Mouse (Mus musculus) heart, embryonic 12.5 days (tissue): ENCODE measurements around the gene Mmp7. TPM values are rescaled to one million over a fixed set of nuclear protein-coding genes. Genes with fewer than 3 reads are reported as not detected.

Source experiments
- ATAC-seq: fragments of 200-750 bp; cut with Nextera tagmentation; 2 replicates; pipeline ENCODE4 v1.8.0; 2017; ENCODE audit warnings: moderate TSS enrichment, moderate library complexity; ENCODE audit not compliant: insufficient number of reproducible peaks, low FRiP score
- H3K27ac ChIP-seq: fragments of 300-500 bp; sonication (generic); 2 replicates; pipeline ENCODE4 v1.5.1; 2016; ENCODE audit warnings: mild to moderate bottlenecking, moderate library complexity; ENCODE audit not compliant: poor library complexity, severe bottlenecking
- H3K27me3 ChIP-seq: fragments of 300-500 bp; sonication (generic); replicated peaks from 2 replicates; pipeline ENCODE4 v1.6.1; 2016; ENCODE audit warnings: mild to moderate bottlenecking, moderate library complexity
- H3K36me3 ChIP-seq: fragments of 300-500 bp; sonication (generic); 2 replicates; pipeline ENCODE4 v1.6.1; 2016; ENCODE audit warnings: mild to moderate bottlenecking, moderate library complexity
- H3K4me1 ChIP-seq: fragments of 300-500 bp; sonication (generic); replicated peaks from 2 replicates; pipeline ENCODE4 v1.6.1; 2016; ENCODE audit warnings: mild to moderate bottlenecking
- H3K4me2 ChIP-seq: fragments of 300-500 bp; sonication (generic); 2 replicates; pipeline ENCODE4 v1.6.1; 2016; ENCODE audit warnings: mild to moderate bottlenecking, moderate library complexity
- H3K4me3 ChIP-seq: fragments of 300-500 bp; sonication (generic); 2 replicates; pipeline ENCODE4 v1.5.1; 2016; ENCODE audit warnings: mild to moderate bottlenecking
- H3K9ac ChIP-seq: fragments of 300-500 bp; sonication (generic); 2 replicates; pipeline ENCODE4 v1.6.1; 2016; ENCODE audit warnings: mild to moderate bottlenecking, moderate library complexity
- H3K9me3 ChIP-seq: fragments of 300-500 bp; sonication (generic); replicated peaks from 2 replicates; pipeline ENCODE4 v1.6.1; 2016; ENCODE audit warnings: mild to moderate bottlenecking, moderate library complexity
- WGBS: fragments of 180-500 bp; shearing (Covaris S2); methylation state at CpG from one replicate; pipeline ENCODE4 v1.1.7; 2016; 5-methylcytosine and 5-hydroxymethylcytosine counted together
- polyA plus RNA-seq: library from polyadenylated mRNA; unstranded; fragments of >200 nt; fragmentation: Nextera tagmentation; extraction: Ambion mirVana; gene quantifications from 2 replicates; pipeline ENCODE4 v1.2.1, GENCODE M21; 2016

The Mmp7 gene
- not detected in 2 replicates for polyA plus RNA-seq

DNA sequence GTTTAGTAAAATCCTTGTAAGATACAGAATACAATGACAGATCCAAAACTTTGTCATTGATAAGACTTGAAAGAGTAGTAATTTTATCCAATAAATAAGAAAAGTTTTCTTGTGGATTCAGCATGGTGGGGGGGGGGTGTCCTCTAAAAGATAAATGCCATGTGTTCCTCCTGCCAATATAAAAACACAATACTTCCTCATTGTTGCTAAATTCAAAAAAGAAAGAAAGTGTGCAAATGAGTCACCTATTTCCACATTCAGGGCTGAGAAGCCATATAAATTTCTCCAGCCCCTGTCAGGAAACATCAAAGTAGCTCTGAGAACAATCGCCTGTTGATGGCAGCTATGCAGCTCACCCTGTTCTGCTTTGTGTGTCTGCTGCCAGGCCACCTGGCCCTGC lies at the start of gene Mmp7:
Mmp7 (plus strand) TSS at position 301 of the 400 bp plus-strand sequence.
- 69% methylated on average over 1 of the region's 1 CpGs for WGBS
- Histone ChIP-seq H3K4me1 (no peaks in the 10 kb centered on the region), H3K4me2 (no peak within 1 kb of the TSS), H3K9ac (no peak within 1 kb of the TSS), H3K36me3 (no peaks in the 10 kb centered on the region), H3K27ac (no peak within 1 kb of the TSS), H3K4me3 (no peak within 1 kb of the TSS), H3K9me3 (no peaks in the 10 kb centered on the region), H3K27me3 (no peaks in the 10 kb centered on the region)
- ATAC-seq, result no peak

DNA sequence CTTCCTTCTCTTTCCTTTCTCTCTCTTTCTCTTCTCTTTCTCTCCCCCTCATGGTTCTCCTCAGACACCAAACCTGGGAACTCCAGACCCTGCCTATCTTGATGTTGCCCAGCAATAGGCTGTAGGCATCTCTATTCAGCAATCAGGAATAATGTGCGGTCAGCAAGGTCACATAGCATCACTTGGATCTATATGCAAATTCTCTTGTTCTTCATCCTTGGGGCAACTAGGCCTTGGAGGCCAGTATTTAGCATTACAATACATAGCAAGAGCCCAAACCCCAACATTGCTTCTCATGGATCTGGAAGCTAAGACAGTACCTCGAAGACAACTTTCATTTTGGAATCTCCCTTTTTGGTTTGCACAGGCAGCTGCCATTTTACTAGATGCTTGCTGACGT lies 44.0 kb upstream of the Mmp7 start:
- 82% methylated on average over 3 of the region's 3 CpGs for WGBS
- Histone ChIP-seq H3K4me2 (no peak overlapping the region), H3K4me1 (no peaks in the 10 kb centered on the region), H3K36me3 (no peaks in the 10 kb centered on the region), H3K27ac (no peak overlapping the region), H3K9me3 (no peaks in the 10 kb centered on the region), H3K9ac (no peak overlapping the region), H3K27me3 (no peaks in the 10 kb centered on the region), H3K4me3 (no peak overlapping the region)
- ATAC-seq, result no peak

DNA sequence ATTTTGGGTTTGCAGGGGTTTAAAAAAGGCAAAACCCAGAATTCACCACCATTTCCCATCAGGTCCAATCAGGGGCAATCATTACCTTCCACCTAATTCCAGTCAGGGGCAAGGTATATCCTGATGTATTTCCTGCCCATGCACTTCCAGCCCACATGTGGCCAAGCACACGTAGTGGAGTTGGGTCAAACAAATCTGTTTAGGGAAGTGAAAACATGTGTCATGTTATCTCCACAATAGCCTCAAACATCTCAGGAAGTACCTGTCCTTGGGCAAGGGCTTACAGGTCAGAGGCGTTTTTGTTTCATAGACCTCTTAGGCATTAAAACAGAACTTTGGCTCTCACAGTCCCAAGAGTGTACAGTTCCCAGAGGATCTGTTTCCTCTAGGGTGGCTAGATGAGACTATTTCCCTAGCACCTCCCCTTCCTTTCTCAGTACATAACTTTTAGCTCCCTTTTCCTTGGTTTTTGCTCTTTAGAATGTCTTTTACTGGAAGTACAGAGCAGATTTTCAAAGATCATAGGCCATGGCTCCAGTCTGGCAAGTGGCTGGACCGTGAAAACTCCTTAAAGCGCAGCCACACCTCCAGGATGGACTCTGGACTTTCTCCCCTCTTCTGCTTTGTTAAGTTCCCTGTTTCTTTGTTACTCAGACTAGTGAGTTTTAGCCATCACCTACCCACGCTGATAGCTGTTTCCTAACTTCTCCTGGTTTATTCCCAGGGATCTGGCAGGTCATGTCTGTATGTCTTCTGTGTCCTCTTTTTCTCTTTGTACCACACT lies 41.3 kb upstream of the Mmp7 start:
- no peak overlapping the region for H3K4me2 ChIP-seq
- no peak overlapping the region for H3K27ac ChIP-seq
- no peaks in the 10 kb centered on the region for H3K4me1 ChIP-seq
- H3K36me3 ChIP-seq, result no peaks in the 10 kb centered on the region
- 72% methylated on average over 5 of the region's 5 CpGs for WGBS
- no peak for ATAC-seq
- H3K4me3 ChIP-seq, result no peak overlapping the region
- no peaks in the 10 kb centered on the region for H3K27me3 ChIP-seq
- no peak overlapping the region for H3K9ac ChIP-seq
- H3K9me3 ChIP-seq, result no peaks in the 10 kb centered on the region

DNA sequence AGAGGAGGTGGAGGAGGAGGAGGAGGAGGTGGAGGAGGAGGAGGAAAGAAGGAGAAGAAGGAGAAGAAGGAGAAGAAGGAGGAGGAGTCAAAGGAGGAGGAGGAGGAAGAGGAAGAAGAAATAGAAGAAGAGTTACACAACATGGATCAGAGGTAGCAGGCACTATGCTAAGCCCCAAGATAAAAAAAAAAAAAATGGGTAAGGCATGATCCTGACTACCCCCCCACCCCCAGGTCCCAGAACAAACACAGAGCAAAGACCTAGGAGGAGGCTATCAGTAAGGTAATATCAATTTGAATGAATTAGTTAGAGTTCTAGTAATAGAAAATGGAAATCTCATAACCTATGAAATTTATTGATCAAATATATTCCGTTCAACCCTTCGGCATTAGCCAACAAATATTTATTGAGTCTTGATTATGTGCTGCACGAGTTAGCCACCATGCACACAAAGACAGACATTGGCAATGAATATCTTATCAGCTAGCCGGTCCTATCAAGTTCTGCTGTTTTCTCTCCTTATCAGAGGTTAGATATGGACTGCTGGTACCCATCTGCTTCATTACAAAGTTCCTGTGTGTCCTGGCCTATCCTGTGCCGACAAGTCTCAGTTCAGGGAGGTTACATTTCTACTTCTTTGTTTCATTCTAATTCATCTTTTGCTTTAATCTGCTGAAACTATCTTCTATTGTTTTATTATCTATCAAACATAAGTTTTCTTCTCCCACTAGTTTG lies 39.4 kb upstream of the Mmp7 start:
- 41% methylated on average over 5 of the region's 5 CpGs for whole genome bisulfite sequencing
- Histone ChIP-seq H3K4me2 (no peak overlapping the region), H3K4me3 (no peak overlapping the region), H3K4me1 (no peaks in the 10 kb centered on the region), H3K27me3 (no peaks in the 10 kb centered on the region), H3K36me3 (no peaks in the 10 kb centered on the region), H3K9me3 (no peaks in the 10 kb centered on the region), H3K9ac (no peak overlapping the region), H3K27ac (no peak overlapping the region)
- ATAC-seq, result no peak

DNA sequence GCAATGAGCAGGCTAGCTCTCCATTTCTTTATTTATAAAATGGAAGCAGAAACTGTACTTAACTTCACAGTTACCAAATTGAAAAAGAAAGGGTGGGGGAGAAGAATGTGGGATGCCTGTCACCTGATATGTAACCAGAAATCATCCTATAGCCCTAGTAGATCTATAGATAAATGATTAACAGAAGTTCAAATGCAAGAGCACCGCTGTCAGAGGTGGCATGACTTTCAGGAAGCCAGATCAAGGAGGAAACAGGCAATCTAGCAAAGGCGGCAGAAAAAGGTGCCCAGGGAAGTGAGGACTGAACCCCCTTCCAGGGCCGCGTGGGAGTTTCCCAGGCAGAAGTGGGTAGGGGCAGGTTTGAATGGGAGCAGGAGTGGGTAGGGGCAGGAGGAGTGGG lies 33.9 kb upstream of the Mmp7 start:
- Histone ChIP-seq H3K27ac (no peak overlapping the region), H3K4me2 (no peak overlapping the region), H3K36me3 (no peaks in the 10 kb centered on the region), H3K9ac (no peak overlapping the region), H3K9me3 (no peaks in the 10 kb centered on the region), H3K27me3 (no peaks in the 10 kb centered on the region), H3K4me3 (no peak overlapping the region), H3K4me1 (no peaks in the 10 kb centered on the region)
- 78% methylated on average over 4 of the region's 4 CpGs for WGBS
- no peak for ATAC-seq

DNA sequence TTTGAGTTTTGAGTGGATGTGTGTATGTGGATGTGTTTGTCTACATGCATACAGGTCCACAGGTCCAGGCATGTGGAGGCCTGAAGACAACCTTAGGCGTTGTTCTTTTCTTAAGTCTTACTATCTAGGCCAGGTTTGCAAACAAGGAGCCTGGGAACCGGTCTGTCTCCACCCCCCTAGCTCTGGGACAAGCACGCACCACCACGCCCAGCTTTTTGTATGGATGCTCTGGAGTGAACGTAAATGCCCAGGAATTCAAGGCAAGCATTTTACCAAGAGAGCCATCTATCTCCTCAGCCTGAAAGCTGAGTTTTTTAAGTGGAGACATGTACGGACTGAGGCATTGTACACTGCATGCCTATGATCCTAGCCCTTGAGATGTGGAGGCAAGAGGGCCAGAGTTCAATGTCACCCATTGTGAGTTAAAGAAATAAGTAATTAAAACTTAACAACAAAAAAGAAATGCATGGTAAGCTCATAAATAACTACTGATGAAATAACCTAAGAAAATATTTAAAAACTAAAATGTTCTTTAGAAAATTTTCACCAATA lies 32.3 kb upstream of the Mmp7 start:
- no peak for ATAC-seq
- no peaks in the 10 kb centered on the region for H3K9me3 ChIP-seq
- no peaks in the 10 kb centered on the region for H3K4me1 ChIP-seq
- no peak overlapping the region for H3K9ac ChIP-seq
- WGBS, result 76% methylated on average over 6 of the region's 6 CpGs
- no peaks in the 10 kb centered on the region for H3K27me3 ChIP-seq
- no peak overlapping the region for H3K4me3 ChIP-seq
- no peak overlapping the region for H3K27ac ChIP-seq
- H3K4me2 ChIP-seq, result no peak overlapping the region
- H3K36me3 ChIP-seq, result no peaks in the 10 kb centered on the region

DNA sequence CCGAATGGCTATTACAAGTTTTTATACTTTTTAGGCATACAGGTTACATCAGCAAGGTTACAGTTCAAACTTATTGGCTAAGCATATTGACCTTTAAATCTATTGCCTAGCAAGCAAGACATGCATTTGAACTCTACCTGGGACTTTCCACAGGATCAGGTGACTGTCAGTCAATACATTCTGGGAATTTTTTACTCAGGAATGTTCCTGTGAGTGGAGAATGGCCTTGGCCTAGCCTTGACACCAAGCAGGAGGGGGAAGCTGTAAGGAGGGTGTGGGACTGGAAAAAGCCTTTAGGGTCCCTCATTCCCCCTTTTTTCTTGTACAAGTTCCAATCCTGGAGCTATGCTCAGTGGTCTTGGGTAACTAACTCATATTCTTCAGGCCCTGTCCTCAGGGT lies 30.5 kb upstream of the Mmp7 start:
- H3K4me3 ChIP-seq, result no peak overlapping the region
- H3K4me1 ChIP-seq, result no peaks in the 10 kb centered on the region
- no peaks in the 10 kb centered on the region for H3K36me3 ChIP-seq
- no peak overlapping the region for H3K4me2 ChIP-seq
- peaks cover 3% of the 10 kb centered on the region; the same call in 1 of the 2 replicates for H3K9me3 ChIP-seq
- no peak overlapping the region for H3K9ac ChIP-seq
- no peak overlapping the region for H3K27ac ChIP-seq
- H3K27me3 ChIP-seq, result no peaks in the 10 kb centered on the region
- ATAC-seq, result no peak
- 100% methylated on average over 1 of the region's 1 CpGs for whole genome bisulfite sequencing

DNA sequence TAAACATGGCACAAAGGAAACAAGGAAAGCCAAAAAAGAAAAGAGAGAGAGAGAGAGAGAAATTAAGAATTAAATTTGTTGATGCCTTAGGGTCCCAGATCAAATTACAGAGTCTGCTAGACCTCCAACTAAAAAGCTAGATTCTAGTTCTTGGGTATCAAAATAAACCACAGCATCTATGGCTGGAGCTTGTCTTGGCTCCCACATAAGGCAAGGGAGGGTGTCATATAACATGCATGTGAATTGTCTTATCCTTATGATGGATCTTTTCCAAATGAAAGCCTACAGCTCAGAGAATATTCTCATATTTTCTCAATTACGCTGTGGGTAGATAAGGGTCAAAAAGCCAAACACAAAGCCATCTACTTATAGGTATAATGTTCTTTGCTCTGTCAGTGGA lies 22.2 kb upstream of the Mmp7 start:
- Histone ChIP-seq H3K36me3 (no peaks in the 10 kb centered on the region), H3K9me3 (peaks cover 3% of the 10 kb centered on the region; the same call in 1 of the 2 replicates), H3K4me3 (no peak overlapping the region), H3K4me2 (no peak overlapping the region), H3K27ac (no peak overlapping the region), H3K9ac (no peak overlapping the region), H3K4me1 (no peaks in the 10 kb centered on the region), H3K27me3 (no peaks in the 10 kb centered on the region)
- no peak for ATAC-seq
- 77% methylated on average over 1 of the region's 1 CpGs for WGBS

DNA sequence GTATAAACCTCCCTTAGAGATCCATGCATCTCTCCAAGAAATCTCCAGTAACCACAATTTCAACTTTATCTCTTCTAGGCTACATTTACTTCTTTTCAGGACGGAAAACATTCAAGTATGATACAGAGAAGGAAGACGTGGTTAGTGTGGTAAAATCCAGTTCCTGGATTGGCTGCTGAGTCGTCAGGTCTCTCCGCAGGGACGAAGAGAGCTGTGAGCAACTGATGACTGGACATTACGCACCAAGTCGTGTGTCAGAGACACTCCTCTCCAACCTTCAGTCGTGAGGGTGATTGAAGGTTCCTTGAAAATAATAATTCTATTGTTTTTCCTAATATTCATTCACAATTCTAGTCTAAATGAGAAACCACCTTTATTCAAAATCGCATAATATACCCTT lies 18.9 kb upstream of the Mmp7 start:
- H3K4me3 ChIP-seq, result no peak overlapping the region
- no peaks in the 10 kb centered on the region for H3K4me1 ChIP-seq
- H3K9me3 ChIP-seq, result no peaks in the 10 kb centered on the region
- no peaks in the 10 kb centered on the region for H3K27me3 ChIP-seq
- no peaks in the 10 kb centered on the region for H3K36me3 ChIP-seq
- no peak overlapping the region for H3K9ac ChIP-seq
- 71% methylated on average over 9 of the region's 9 CpGs for WGBS
- H3K27ac ChIP-seq, result no peak overlapping the region
- ATAC-seq, result no peak
- no peak overlapping the region for H3K4me2 ChIP-seq

DNA sequence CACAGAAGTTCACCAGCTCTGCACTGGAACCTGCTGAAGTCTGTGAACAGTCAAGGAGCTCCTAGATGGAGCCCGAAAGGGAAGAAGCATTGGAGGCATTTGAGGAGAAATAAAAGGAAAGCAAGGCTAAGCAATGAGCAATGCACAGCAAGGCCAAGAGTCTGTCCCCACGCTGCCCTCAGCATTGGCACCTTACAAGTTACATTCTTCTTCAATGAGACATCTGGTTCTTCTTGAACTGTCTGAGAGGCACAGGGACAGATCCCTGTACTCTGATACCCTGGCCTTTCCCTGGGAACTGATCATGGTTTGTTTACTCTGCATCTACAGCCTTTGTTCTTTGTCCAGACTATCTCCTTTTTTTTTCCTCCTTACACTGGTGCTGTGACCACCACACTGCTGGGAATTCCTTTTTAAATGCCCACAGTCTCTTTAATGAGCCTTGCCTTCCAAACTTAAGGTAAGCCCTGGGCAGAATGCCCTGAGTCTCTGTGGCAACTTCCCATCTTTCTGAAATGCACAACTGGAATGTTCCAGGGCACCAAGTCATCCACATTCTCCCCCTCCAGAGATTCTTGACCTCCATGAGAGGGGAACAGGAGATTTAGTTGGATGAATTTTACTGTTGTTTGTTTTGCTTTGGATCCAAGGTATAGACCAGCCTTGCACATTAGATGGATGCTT lies 13.6 kb upstream of the Mmp7 start:
- no peaks in the 10 kb centered on the region for H3K4me1 ChIP-seq
- no peak overlapping the region for H3K4me3 ChIP-seq
- H3K36me3 ChIP-seq, result no peaks in the 10 kb centered on the region
- H3K4me2 ChIP-seq, result no peak overlapping the region
- WGBS, result 61% methylated on average over 2 of the region's 2 CpGs
- H3K9me3 ChIP-seq, result no peaks in the 10 kb centered on the region
- ATAC-seq, result no peak
- H3K9ac ChIP-seq, result no peak overlapping the region
- no peak overlapping the region for H3K27ac ChIP-seq
- H3K27me3 ChIP-seq, result no peaks in the 10 kb centered on the region

DNA sequence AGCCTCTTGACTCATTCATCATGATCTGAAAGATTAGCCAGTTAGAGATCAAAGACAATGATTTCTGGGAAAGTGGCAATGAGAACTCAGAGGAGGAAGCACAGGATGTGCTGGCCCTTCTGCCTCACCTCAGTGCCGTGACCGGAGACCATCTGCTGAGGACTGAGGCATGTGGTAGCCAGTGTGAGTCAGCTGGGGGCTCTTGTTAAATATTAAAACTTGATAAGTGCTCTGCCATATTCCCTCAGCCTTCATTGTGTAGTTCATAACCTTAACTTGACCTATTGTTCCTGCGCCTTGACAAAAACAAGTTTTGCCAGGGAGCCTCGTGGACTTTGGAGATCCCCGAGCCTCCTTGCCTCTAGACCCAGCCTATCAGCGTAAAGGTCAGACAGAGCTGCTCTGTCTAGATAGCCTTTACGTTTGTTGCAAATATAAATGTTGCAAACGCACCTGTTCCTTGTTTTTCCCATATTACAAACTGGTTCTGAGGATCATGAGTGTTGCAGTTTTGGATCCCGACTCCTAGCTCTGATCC lies 9.7 kb upstream of the Mmp7 start:
- H3K4me3 ChIP-seq, result no peak overlapping the region
- H3K36me3 ChIP-seq, result no peaks in the 10 kb centered on the region
- 82% methylated on average over 9 of the region's 9 CpGs for WGBS
- H3K9me3 ChIP-seq, result no peaks in the 10 kb centered on the region
- no peak for ATAC-seq
- no peaks in the 10 kb centered on the region for H3K27me3 ChIP-seq
- H3K9ac ChIP-seq, result no peak overlapping the region
- H3K4me1 ChIP-seq, result no peaks in the 10 kb centered on the region
- H3K4me2 ChIP-seq, result no peak overlapping the region
- no peak overlapping the region for H3K27ac ChIP-seq
